Mouse (Mus musculus) neural tube, embryonic 11.5 days (tissue): ENCODE results near the gene Tnik. TPM values are rescaled to one million over a fixed set of nuclear protein-coding genes. Genes with fewer than 3 reads are reported as not detected.
A peak's percentile ranks its signal among the peaks of the same experiment; 100 is the strongest.

ENCODE experiments used
- ATAC-seq: fragments of 200-750 bp; cut with Nextera tagmentation; 2 replicates; pipeline ENCODE4 v1.8.0; 2017; ENCODE audit warnings: moderate number of reproducible peaks, mild to moderate bottlenecking, moderate TSS enrichment, moderate library complexity; ENCODE audit not compliant: insufficient read depth, low FRiP score, low TSS enrichment
- DNase-seq: peaks from one replicate; pipeline ENCODE4 v3.0.0-alpha.2; 2015; ENCODE audit warnings: low spot score
- H3K27ac ChIP-seq: fragments of 300-500 bp; sonication (generic); 2 replicates; pipeline ENCODE4 v1.5.1; 2014; ENCODE audit warnings: low read depth, mild to moderate bottlenecking, low read length
- H3K27me3 ChIP-seq: fragments of 300-500 bp; sonication (generic); 2 replicates; pipeline ENCODE4 v1.6.1; 2014; ENCODE audit warnings: mild to moderate bottlenecking, low read length, mixed read lengths; ENCODE audit not compliant: control insufficient read depth, insufficient read depth
- H3K36me3 ChIP-seq: fragments of 300-500 bp; sonication (generic); 2 replicates; pipeline ENCODE4 v1.6.1; 2014; ENCODE audit warnings: mild to moderate bottlenecking, low read length, moderate library complexity, mixed read lengths; ENCODE audit not compliant: control insufficient read depth, insufficient read depth
- H3K4me1 ChIP-seq: fragments of 300-500 bp; sonication (generic); 2 replicates; pipeline ENCODE4 v1.6.1; 2014; ENCODE audit warnings: low read length, mixed read lengths; ENCODE audit not compliant: control insufficient read depth, insufficient read depth
- H3K4me2 ChIP-seq: fragments of 300-500 bp; sonication (generic); 2 replicates; pipeline ENCODE4 v1.6.1; 2014; ENCODE audit warnings: low read depth, mild to moderate bottlenecking, moderate library complexity
- H3K4me3 ChIP-seq: fragments of 300-500 bp; sonication (generic); 2 replicates; pipeline ENCODE4 v1.5.1; 2014; ENCODE audit warnings: low read depth, low read length
- H3K9ac ChIP-seq: fragments of 300-500 bp; sonication (generic); 2 replicates; pipeline ENCODE4 v1.6.1; 2014; ENCODE audit warnings: mild to moderate bottlenecking, low read length
- H3K9me3 ChIP-seq: fragments of 300-500 bp; sonication (generic); 2 replicates; pipeline ENCODE4 v1.6.1; 2016; ENCODE audit warnings: low read length; ENCODE audit not compliant: control insufficient read depth
- WGBS: fragments of 180-500 bp; shearing (Covaris S2); extraction: QIAGEN DNeasy Blood & Tissue Kit; methylation state at CpG from one replicate; pipeline ENCODE4 v1.1.7; 2014; 5-methylcytosine and 5-hydroxymethylcytosine counted together
- polyA plus RNA-seq: library from polyadenylated mRNA; unstranded; fragments of >200 nt; fragmentation: Nextera tagmentation; extraction: Ambion mirVana; gene quantifications from 2 replicates; pipeline ENCODE4 v1.2.1, GENCODE M21; 2014

The Tnik gene
- polyA plus RNA-seq, 1 experiment from 2014 or later = 26.0 TPM

GRCm38 (mm10) chr3:28497503-28497857 is 234.5 kb downstream of the Tnik start:
- Histone ChIP-seq H3K9me3 (no peaks in the 10 kb centered on the region), H3K27ac (no peak overlapping the region), H3K36me3 (no peaks in the 10 kb centered on the region), H3K27me3 (no peaks in the 10 kb centered on the region), H3K4me1 (no peaks in the 10 kb centered on the region), H3K9ac (no peak overlapping the region), H3K4me2 (no peak overlapping the region), H3K4me3 (no peak overlapping the region)
- WGBS = 95% methylated on average over 3 of the region's 3 CpGs
- ATAC-seq = no peak
- DNase-seq = no peak

GRCm38 (mm10) chr3:28502697-28503096 is 239.7 kb downstream of the Tnik start:
- Histone ChIP-seq H3K9ac (no peak overlapping the region), H3K4me1 (no peaks in the 10 kb centered on the region), H3K4me3 (no peak overlapping the region), H3K27me3 (no peaks in the 10 kb centered on the region), H3K36me3 (no peaks in the 10 kb centered on the region), H3K9me3 (no peaks in the 10 kb centered on the region), H3K27ac (no peak overlapping the region), H3K4me2 (no peak overlapping the region)
- DNase-seq = no peak
- ATAC-seq = no peak
- WGBS = 90% methylated on average over 3 of the region's 3 CpGs

- Histone ChIP-seq H3K9ac (no peak overlapping the region), H3K27ac (no peak overlapping the region), H3K4me3 (no peak overlapping the region), H3K36me3 (no peaks in the 10 kb centered on the region), H3K27me3 (no peaks in the 10 kb centered on the region), H3K4me1 (no peaks in the 10 kb centered on the region), H3K4me2 (no peak overlapping the region), H3K9me3 (no peaks in the 10 kb centered on the region)
- ATAC-seq = no peak
- WGBS = 75% methylated on average over 6 of the region's 6 CpGs
- no peak for DNase-seq
Observed at GRCm38 (mm10) chr3:28509337-28509935, 246.4 kb downstream of the Tnik start.

- H3K4me2 ChIP-seq = no peak overlapping the region
- H3K9me3 ChIP-seq = no peaks in the 10 kb centered on the region
- no peak overlapping the region for H3K4me3 ChIP-seq
- H3K9ac ChIP-seq = no peak overlapping the region
- H3K4me1 ChIP-seq = peaks cover 2% of the 10 kb centered on the region; the same call in 1 of the 2 replicates
- no peaks in the 10 kb centered on the region for H3K36me3 ChIP-seq
- DNase-seq (peak; percentile 10), ATAC-seq (no peak)
- 49% methylated on average over 6 of the region's 6 CpGs for WGBS
- H3K27ac ChIP-seq = no peak overlapping the region
- H3K27me3 ChIP-seq = no peaks in the 10 kb centered on the region
Observed at GRCm38 (mm10) chr3:28523004-28523482, 260.0 kb downstream of the Tnik start.

- H3K4me2 ChIP-seq = no peak overlapping the region
- H3K27me3 ChIP-seq = no peaks in the 10 kb centered on the region
- no peak overlapping the region for H3K4me3 ChIP-seq
- H3K9ac ChIP-seq = no peak overlapping the region
- no peak for ATAC-seq
- WGBS = 49% methylated on average over 4 of the region's 4 CpGs
- H3K27ac ChIP-seq = no peak overlapping the region
- DNase-seq = no peak
- H3K9me3 ChIP-seq = no peaks in the 10 kb centered on the region
- H3K36me3 ChIP-seq = no peaks in the 10 kb centered on the region
- peaks cover 2% of the 10 kb centered on the region; the same call in 1 of the 2 replicates for H3K4me1 ChIP-seq
Observed at GRCm38 (mm10) chr3:28523541-28524165, 260.6 kb downstream of the Tnik start.

GRCm38 (mm10) chr3:28524562-28524961 is 261.5 kb downstream of the Tnik start:
- no peak overlapping the region for H3K27ac ChIP-seq
- H3K9ac ChIP-seq = no peak overlapping the region
- ATAC-seq = no peak
- WGBS = 92% methylated on average over 3 of the region's 3 CpGs
- H3K27me3 ChIP-seq = no peaks in the 10 kb centered on the region
- no peaks in the 10 kb centered on the region for H3K9me3 ChIP-seq
- DNase-seq = no peak
- no peak overlapping the region for H3K4me2 ChIP-seq
- no peak overlapping the region for H3K4me3 ChIP-seq
- H3K36me3 ChIP-seq = no peaks in the 10 kb centered on the region
- peaks cover 2% of the 10 kb centered on the region; the same call in 1 of the 2 replicates for H3K4me1 ChIP-seq

GRCm38 (mm10) chr3:28526671-28527070 is 263.7 kb downstream of the Tnik start:
- WGBS = 81% methylated on average over 2 of the region's 2 CpGs
- peaks cover 2% of the 10 kb centered on the region; the same call in 1 of the 2 replicates for H3K4me1 ChIP-seq
- H3K4me2 ChIP-seq = no peak overlapping the region
- no peak overlapping the region for H3K27ac ChIP-seq
- DNase-seq (no peak), ATAC-seq (no peak)
- no peak overlapping the region for H3K4me3 ChIP-seq
- H3K9me3 ChIP-seq = no peaks in the 10 kb centered on the region
- no peaks in the 10 kb centered on the region for H3K27me3 ChIP-seq
- H3K9ac ChIP-seq = no peak overlapping the region
- H3K36me3 ChIP-seq = no peaks in the 10 kb centered on the region

- Histone ChIP-seq H3K4me1 (peaks cover 2% of the 10 kb centered on the region; the same call in 1 of the 2 replicates), H3K9me3 (no peaks in the 10 kb centered on the region), H3K4me3 (no peak overlapping the region), H3K27me3 (no peaks in the 10 kb centered on the region), H3K9ac (no peak overlapping the region), H3K4me2 (no peak overlapping the region), H3K36me3 (no peaks in the 10 kb centered on the region), H3K27ac (no peak overlapping the region)
- DNase-seq (no peak), ATAC-seq (no peak)
- 94% methylated on average over 4 of the region's 4 CpGs for WGBS
Observed at GRCm38 (mm10) chr3:28527231-28527630, 264.2 kb downstream of the Tnik start.

- Histone ChIP-seq H3K27ac (no peak overlapping the region), H3K9me3 (no peaks in the 10 kb centered on the region), H3K4me3 (no peak overlapping the region), H3K4me2 (no peak overlapping the region), H3K27me3 (no peaks in the 10 kb centered on the region), H3K4me1 (no peaks in the 10 kb centered on the region), H3K36me3 (no peaks in the 10 kb centered on the region), H3K9ac (no peak overlapping the region)
- 86% methylated on average over 4 of the region's 4 CpGs for WGBS
- DNase-seq (no peak), ATAC-seq (no peak)
Observed at GRCm38 (mm10) chr3:28529548-28529947, 266.5 kb downstream of the Tnik start.
